Mouse (Mus musculus): ENCODE data around the gene Ptpdc1.
A peak's percentile ranks its signal among the peaks of the same experiment; 100 is the strongest.

Gene Ptpdc1

DNA sequence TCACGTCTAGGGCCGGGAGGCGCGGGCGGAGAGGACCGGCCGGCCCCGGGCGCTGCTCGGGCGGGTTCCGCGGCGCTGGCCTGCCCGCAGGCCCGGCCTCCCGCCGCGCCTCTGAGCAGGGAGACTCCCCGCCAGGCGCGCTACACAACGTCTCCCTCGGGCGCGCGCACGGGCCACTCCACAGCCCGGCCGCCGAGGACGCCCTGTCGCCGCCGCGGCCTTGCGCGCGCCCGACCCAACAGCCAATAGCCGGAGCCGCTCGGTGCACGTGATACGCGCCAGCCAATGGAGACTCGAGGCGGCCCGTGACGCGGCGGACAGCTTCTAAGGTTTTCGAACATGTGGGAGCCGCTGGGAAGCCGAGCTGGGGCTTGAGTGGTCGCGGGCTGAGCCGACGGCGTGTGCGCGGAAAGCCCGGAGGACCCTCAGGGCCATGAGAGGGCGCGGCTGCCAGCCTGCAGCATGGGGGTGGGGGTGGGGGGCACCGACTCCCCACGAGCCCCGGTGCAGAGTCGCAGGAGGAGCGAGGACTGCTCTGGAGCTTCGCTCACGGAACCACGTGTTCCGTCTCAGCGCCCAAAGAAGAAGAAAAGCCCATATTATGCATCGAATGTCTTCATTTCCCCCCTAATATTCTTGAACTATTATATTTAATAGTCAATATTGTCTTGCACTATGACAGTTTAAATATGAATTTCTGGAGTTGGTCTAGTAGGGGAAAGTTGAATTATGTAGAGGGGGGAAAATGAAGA is at the start of gene Ptpdc1:
Gene Ptpdc1, minus strand, starts transcription at position 232 of the 752 bp plus-strand sequence.
- peak; percentile 96 to 98 for DNase-seq

GRCm38 (mm10) chr13:48674609-48675008 is 49.1 kb upstream of the Ptpdc1 start:
- DNase-seq, result no peak

DNA sequence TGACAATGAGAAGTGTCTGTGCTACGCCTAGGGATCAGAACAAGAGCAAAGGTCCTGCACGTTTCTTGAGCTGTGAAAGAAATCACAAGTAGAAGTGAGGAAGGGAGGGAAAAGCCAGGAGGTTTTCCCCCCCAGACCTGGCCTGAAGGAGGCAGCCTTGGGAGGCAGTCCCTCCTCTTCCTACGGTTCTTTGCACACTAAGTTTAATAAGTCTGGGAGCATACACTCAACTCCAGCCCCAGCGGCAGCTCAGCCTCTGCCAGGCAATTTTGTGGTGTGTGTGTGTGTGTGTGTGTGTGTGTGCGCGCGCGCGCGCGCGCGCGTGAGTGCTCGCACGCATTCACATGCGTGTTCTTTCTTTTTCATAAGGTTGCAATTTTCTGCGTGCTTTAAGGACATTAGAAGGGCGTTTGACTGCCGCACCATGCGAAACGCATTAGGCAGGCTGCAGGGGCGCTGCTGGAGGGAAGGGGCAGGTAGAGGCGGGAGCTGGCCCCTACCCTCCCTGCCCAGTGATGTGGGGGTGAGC is 46.9 kb upstream of the Ptpdc1 start:
- DNase-seq, result no peak

- no peak for DNase-seq
Observed at GRCm38 (mm10) chr13:48668976-48669534, 43.6 kb upstream of the Ptpdc1 start.

- DNase-seq, result no peak
Observed at GRCm38 (mm10) chr13:48668091-48668975, 42.9 kb upstream of the Ptpdc1 start.

DNA sequence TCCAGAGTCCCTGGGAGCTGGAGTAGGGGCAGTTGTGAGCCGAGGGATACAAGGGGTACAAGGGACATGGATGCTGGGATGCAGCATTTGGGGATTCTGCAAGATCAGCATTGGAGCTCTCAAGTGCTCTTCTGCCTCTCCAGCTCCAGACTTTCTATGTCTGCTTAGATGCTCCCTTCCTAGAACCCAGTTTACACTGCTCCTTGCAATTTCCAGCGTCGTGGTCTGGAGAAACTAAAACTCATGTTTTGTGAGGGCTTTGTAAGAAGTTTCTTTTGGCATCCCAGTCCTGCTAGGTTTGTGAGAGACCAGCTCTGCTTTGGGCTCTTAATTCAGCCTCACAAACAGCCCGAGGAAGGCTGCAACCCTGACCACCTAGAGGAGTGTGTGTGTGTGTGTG is 42.0 kb upstream of the Ptpdc1 start:
- DNase-seq, result no peak

- no peak for DNase-seq
Observed at GRCm38 (mm10) chr13:48665656-48666597, 40.5 kb upstream of the Ptpdc1 start.

DNA sequence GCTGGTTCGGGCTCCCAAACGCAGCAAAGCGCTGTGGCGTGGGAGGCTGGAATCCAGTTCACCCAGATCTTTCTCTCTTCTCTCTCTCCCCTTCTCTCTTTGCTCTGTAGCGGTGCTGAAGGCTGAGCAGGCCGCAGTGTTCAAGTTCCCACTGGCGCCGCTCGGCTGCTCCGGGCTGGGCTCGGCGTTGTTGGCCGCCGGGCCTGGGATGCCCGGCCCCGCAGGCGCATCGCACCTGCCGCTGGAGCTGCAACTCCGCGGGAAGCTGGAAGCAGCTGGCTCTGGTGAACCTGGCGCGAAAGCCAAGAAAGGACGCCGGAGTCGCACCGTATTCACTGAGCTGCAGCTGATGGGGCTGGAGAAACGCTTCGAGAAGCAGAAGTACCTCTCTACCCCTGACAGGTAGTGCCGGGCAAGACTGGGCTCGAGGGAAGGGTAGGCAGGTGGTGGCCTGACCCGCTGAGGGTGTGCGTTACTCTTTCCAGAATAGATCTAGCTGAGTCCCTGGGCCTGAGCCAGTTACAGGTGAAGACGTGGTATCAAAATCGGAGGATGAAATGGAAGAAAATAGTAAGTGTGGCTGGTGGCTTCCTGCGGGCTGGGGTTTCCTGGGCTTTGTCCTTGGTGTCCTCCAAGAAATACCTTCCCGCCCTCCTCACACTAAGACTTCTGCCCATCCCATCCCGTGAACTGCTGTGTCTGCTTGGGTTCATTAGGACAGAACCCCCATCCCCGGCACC is 39.6 kb upstream of the Ptpdc1 start:
- no peak for DNase-seq

DNA sequence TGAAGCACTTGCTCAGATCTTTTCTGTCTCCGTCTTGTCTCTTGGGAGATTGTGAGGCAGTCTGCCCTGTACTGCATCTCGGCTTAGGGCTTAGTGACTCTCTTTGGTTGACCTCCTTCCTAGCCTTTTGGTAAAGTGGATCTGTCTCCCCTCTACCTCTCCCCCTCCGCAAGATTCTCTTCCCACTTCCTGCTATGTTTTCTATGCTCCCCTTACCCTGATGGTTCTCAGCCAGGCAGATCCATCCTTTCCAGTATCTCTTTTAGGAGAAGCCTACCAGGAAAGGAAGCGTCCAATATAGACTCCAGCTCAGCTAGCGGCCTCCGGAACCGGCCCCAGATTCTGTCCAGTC is 38.5 kb upstream of the Ptpdc1 start:
- no peak for DNase-seq

GRCm38 (mm10) chr13:48663211-48663987 is 37.9 kb upstream of the Ptpdc1 start:
- no peak for DNase-seq

GRCm38 (mm10) chr13:48662431-48663143 is 37.1 kb upstream of the Ptpdc1 start, which contains the start of gene Barx1:
Barx1 (plus strand) TSS chr13:48662998.
- DNase-seq, result no peak

GRCm38 (mm10) chr13:48661561-48661960 is 36.1 kb upstream of the Ptpdc1 start:
- no peak for DNase-seq

DNA sequence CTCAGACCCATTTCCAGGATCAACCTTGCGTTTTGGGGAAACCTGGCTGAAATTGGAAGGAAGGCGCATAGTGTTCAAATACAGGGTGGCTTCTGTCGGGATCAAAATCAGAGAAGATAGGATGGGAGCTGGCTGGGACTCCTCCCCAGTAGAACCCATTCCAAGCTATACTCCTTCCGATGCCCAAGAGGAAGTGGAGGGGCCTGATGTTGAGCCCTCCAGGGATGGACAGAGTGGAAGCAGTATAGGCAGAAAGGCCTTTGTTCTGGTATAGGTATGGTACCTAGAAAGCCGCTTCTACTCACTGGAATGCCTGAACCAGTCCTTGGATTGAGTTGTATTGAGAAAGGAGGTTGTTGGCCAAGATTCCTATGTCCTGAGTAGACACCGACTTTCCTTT is 35.3 kb upstream of the Ptpdc1 start:
- DNase-seq, result no peak

- DNase-seq, result no peak
Observed at GRCm38 (mm10) chr13:48660221-48660734, 34.8 kb upstream of the Ptpdc1 start.

DNA sequence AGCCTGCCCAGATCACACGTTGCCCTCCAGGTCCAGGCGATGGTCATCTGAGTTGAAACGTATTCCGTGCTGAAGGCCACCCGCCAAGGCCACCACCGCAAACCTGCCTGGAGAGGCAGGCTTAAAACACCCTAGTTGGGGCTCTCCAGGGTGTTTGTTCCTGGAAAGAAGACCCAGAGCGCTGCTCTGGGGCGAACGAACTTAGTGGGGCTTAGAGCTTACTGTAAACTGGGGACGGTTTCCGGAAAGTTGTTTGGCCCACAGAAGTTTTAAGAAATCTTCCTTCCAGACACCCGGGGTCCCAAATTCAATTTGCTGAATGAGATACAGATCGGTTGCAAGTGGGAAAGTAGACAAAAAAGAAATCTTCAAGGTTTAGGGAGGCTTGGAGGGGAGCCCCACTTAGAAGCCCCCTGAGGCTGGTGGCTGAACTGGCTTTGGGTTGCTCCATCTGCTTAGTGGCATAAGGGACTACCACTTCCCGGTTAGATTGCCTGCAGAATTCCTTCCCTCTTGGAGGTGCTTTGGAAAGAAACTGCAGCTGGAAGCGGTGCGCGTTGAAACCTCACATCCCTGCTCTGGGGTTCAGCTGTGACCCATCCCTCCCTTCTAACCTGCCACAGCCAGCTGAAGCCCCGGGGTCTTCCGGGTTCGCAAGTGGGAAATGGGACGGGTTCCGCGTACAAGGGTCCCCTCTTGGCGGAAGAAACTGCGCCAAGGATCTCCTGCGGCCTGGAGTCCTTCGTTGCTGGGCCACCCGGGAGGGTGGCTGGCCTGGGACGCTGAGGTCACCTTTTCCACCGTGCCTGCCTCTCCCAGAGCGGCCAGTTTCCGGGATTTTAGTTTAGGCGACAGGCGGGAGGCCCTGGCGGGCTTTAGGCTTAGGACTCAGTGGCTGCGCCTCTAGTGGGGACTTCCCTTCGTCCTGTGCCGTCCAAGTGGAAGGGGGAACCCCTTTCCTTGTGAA is 34.1 kb upstream of the Ptpdc1 start:
- DNase-seq, result no peak

DNA sequence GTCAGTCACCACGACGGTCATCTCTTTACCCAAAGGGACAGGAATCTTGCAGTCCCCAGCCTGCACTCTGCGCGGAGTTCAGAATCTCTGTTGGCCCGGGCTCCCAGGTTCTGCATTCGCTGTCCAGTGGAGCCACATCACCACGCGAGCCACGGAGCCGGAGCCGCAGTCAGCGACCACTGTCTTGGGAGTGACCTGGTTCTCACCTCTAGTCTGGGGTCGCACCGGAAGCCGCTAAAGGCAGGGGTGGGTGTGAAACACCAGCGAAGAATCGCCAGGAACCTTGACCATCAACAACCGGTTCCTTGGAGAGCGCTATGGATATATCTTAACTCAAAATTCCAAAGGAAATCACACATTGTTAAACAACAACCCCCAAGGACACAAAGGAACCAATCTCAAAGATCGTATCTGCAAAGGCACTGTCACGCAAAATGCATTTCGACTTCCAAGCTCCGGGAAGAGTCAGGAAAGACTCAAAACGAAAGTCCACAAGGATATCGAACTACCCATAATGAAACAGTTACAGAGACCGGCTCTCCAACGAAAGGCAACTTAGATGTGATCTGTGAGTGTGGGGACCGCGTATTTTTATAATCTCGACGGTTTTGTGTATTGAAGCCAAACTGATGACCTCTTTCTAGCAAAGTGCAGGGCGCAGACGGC is 33.3 kb upstream of the Ptpdc1 start:
- no peak for DNase-seq

DNA sequence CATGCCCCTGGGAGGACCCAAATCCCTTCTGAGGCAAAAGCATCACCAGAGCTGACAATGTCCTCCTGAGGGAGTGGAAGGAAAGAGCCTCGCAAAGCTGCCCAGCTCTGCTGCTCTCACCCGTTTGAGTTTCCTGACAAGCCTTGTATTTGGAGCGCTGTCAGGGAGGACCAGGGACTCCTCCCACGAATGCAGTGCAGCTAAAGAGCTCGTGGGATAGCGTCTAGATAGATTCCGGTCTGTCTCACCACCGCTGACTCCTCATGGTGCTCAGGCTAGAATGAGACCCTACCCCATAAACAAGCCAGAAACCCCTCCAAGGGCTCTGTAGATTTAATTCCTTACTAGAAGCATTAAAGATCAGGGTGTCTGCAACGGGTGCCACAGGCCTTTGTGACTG is 32.3 kb upstream of the Ptpdc1 start:
- DNase-seq, result no peak

DNA sequence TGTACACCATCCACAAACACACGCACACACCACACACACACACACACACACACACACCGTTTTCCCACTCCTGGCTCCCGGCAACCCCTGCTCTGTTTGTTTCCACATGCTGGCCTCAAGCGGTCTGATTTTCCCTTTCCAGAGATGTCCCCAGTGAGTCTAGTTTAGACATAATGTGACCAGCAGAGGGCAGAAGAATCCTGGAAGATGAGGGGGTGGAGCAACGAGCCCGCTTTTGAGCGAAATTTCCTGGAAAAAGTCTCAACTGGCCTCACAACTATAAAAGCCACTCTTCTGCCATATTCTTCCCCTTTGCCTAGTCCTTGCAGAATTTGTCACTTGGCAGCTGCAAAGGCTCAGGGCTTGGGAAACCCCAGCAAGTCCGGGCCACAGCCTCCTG is 30.2 kb upstream of the Ptpdc1 start:
- no peak for DNase-seq

All from spleen, adult 18-20 months (tissue).